Mouse (Mus musculus) midbrain, embryonic 14.5 days (tissue): ENCODE results near the gene Selenok. TPM values are rescaled to one million over a fixed set of nuclear protein-coding genes. Genes with fewer than 3 reads are reported as not detected.

Source experiments
- ATAC-seq: fragments of 200-750 bp; cut with Nextera tagmentation; 2 replicates; pipeline ENCODE4 v1.8.0; 2017; ENCODE audit warnings: moderate number of reproducible peaks, moderate library complexity; ENCODE audit not compliant: low FRiP score, low TSS enrichment
- DNase-seq: peaks from one replicate; pipeline ENCODE4 v3.0.0-alpha.2; 2015
- H3K27ac ChIP-seq: fragments of 300-500 bp; sonication (generic); replicated peaks from 2 replicates; pipeline ENCODE4 v1.5.1; 2014; ENCODE audit warnings: mild to moderate bottlenecking, low read depth, low read length, moderate library complexity
- H3K27me3 ChIP-seq: fragments of 300-500 bp; sonication (generic); 2 replicates; pipeline ENCODE4 v1.6.1; 2014; ENCODE audit warnings: low read length, control low read depth, mixed read lengths; ENCODE audit not compliant: control insufficient read depth, insufficient read depth
- H3K36me3 ChIP-seq: fragments of 300-500 bp; sonication (generic); 2 replicates; pipeline ENCODE4 v1.6.1; 2014; ENCODE audit warnings: low read length, control low read depth; ENCODE audit not compliant: control insufficient read depth, insufficient read depth
- H3K4me1 ChIP-seq: fragments of 300-500 bp; sonication (generic); 2 replicates; pipeline ENCODE4 v1.6.1; 2014; ENCODE audit warnings: mild to moderate bottlenecking, antibody characterized with exemption, low read length, control low read depth; ENCODE audit not compliant: control insufficient read depth, insufficient read depth
- H3K4me2 ChIP-seq: fragments of 300-500 bp; sonication (generic); 2 replicates; pipeline ENCODE4 v1.6.1; 2014; ENCODE audit warnings: mild to moderate bottlenecking, low read length, moderate library complexity
- H3K4me3 ChIP-seq: fragments of 300-500 bp; sonication (generic); replicated peaks from 2 replicates; pipeline ENCODE4 v1.5.1; 2014; ENCODE audit warnings: low read depth, low read length
- H3K9ac ChIP-seq: fragments of 300-500 bp; sonication (generic); replicated peaks from 2 replicates; pipeline ENCODE4 v1.6.1; 2014; ENCODE audit warnings: mild to moderate bottlenecking, low read length, moderate library complexity
- H3K9me3 ChIP-seq: fragments of 300-500 bp; sonication (generic); 2 replicates; pipeline ENCODE4 v1.6.1; 2016; ENCODE audit warnings: low read length, control low read depth, mixed read lengths; ENCODE audit not compliant: control insufficient read depth
- WGBS: fragments of 180-500 bp; shearing (Covaris S2); extraction: QIAGEN DNeasy Blood & Tissue Kit; methylation state at CpG from one replicate; pipeline ENCODE4 v1.1.7; 2014; 5-methylcytosine and 5-hydroxymethylcytosine counted together
- polyA plus RNA-seq: library from polyadenylated mRNA; unstranded; fragments of >200 nt; fragmentation: Nextera tagmentation; extraction: Ambion mirVana; gene quantifications from 2 replicates; pipeline ENCODE4 v1.2.1, GENCODE M21; 2014

Gene Selenok
- polyA plus RNA-seq, 1 experiment from 2014 or later, result 356 TPM

DNA sequence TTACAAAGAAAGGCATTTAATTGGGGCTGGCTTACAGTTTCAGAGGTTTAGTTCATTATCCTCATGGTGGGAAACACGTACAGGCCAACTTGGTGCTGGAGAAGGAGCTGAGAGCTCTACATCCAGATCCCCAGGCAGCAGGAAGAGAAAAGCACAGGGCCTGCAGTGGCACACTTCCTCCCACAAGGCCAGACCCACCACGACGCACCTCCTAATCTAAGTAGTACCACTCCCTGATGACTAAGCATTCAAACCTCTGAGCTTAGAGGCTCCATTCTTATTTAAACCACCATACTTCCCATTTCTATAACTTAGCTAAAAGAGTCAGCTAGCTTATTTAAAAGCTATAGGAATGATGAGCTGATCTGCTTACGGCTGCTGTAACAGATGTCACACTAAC lies 17.3 kb upstream of the Selenok start:
- H3K27ac ChIP-seq, result no peak overlapping the region
- no peaks in the 10 kb centered on the region for H3K27me3 ChIP-seq
- DNase-seq, result no peak
- no peaks in the 10 kb centered on the region for H3K4me1 ChIP-seq
- H3K4me2 ChIP-seq, result no peak overlapping the region
- no peaks in the 10 kb centered on the region for H3K36me3 ChIP-seq
- 86% methylated on average over 4 of the region's 4 CpGs for WGBS
- no peaks in the 10 kb centered on the region for H3K9me3 ChIP-seq
- ATAC-seq, result no peak
- H3K4me3 ChIP-seq, result no peak overlapping the region
- H3K9ac ChIP-seq, result no peak overlapping the region

DNA sequence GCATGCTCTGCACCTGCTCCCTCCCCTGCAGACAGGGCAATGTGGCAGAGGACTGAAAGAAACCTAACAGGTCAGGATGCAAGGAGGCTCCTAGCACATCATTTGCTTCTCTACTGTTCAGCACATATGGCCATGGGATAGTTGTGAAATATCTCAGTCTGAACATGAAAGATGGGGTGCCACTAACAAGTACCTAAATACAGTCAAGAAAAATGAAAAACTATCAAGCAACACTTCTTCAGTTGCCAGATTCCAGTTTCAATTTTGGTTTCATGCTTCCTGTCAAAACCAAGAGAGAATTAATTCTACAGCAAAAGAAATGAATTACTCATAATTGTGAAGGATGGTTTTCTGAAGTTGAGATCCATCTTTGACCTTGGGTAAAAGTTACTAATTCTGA lies 10.7 kb upstream of the Selenok start:
- no peak overlapping the region for H3K4me3 ChIP-seq
- DNase-seq (no peak), ATAC-seq (no peak)
- H3K9me3 ChIP-seq, result no peaks in the 10 kb centered on the region
- H3K4me2 ChIP-seq, result no peak overlapping the region
- no peaks in the 10 kb centered on the region for H3K27me3 ChIP-seq
- no peaks in the 10 kb centered on the region for H3K4me1 ChIP-seq
- no peaks in the 10 kb centered on the region for H3K36me3 ChIP-seq
- no peak overlapping the region for H3K9ac ChIP-seq
- H3K27ac ChIP-seq, result no peak overlapping the region

DNA sequence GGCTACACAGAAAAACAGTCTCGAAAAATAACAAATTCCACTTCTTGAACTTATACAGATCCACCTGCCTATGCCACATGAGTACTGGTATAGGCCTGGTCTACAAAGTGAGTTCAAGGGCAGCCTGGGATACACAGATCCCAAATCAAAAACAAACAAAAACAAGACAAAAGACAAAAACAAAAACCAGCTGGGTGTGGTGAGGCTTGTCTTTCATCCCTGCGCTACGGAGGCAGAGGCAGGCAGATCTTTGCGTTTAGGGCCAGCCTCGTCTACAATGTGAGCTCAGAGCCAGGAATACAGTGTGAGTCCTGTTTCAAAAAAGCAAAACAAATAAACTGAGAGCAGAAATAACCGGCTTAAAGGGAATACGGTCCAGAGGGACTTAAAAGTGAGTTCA lies 497 bp upstream of the Selenok start:
- peak overlapping the region; percentile 93 for H3K4me3 ChIP-seq
- peak overlapping the region; percentile 78 for H3K27ac ChIP-seq
- H3K36me3 ChIP-seq, result peaks cover 27% of the 10 kb centered on the region
- ATAC-seq (no peak), DNase-seq (no peak)
- H3K4me1 ChIP-seq, result peaks cover 14% of the 10 kb centered on the region
- 66% methylated on average over 7 of the region's 7 CpGs for WGBS
- H3K9ac ChIP-seq, result peak overlapping the region; percentile 46; the same call in 1 of the 2 replicates
- no peaks in the 10 kb centered on the region for H3K27me3 ChIP-seq
- peak overlapping the region; percentile 62 for H3K4me2 ChIP-seq
- H3K9me3 ChIP-seq, result no peaks in the 10 kb centered on the region

DNA sequence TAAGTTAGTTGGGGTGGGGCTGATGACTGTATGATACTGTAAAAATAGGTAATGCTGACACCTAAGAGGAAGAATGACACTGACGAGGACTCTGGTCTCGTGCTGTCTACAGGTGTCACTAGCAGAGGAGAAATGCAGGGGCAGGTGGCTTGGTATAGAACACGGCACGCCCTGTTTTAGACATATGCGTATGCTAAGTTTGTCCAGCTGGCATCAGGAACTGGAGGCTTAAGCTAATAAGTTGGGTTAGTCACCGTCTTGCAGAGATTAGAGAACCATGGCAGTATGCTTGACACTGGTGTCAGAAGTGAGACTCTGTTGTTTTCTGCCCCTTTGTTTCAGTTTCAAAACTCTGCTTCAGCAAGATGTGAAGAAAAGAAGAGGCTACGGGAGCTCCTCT lies 3.3 kb downstream of the Selenok start:
- H3K36me3 ChIP-seq, result peaks cover 62% of the 10 kb centered on the region
- no peak for ATAC-seq
- no peaks in the 10 kb centered on the region for H3K27me3 ChIP-seq
- no peak overlapping the region for H3K4me3 ChIP-seq
- no peaks in the 10 kb centered on the region for H3K9me3 ChIP-seq
- H3K4me1 ChIP-seq, result peaks cover 14% of the 10 kb centered on the region
- no peak overlapping the region for H3K4me2 ChIP-seq
- no peak for DNase-seq
- no peak overlapping the region for H3K27ac ChIP-seq
- WGBS, result 94% methylated on average over 7 of the region's 7 CpGs
- H3K9ac ChIP-seq, result no peak overlapping the region

DNA sequence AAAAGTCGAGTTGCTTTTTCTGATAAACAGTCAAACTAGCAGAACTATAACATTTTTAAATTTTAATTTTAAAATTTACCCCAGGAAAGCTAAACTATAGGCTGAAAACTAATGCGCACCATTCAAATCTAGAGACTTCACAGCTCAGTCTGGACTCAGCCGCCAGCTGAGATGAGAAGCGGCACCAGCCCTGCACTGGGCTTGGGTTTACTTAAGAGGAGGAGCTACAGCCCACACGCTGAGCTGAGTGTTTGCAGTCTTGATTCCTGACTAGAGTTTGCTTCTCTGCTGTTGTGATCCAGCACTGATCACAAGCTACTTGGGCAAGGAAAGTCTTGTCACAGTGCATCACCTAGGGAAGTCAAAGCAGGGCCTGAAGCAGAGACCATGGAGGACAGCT lies 3.9 kb downstream of the Selenok start:
- DNase-seq (no peak), ATAC-seq (no peak)
- H3K36me3 ChIP-seq, result peaks cover 65% of the 10 kb centered on the region
- 87% methylated on average over 5 of the region's 5 CpGs for whole genome bisulfite sequencing
- H3K4me3 ChIP-seq, result no peak overlapping the region
- no peak overlapping the region for H3K4me2 ChIP-seq
- no peaks in the 10 kb centered on the region for H3K27me3 ChIP-seq
- peaks cover 14% of the 10 kb centered on the region for H3K4me1 ChIP-seq
- H3K9me3 ChIP-seq, result no peaks in the 10 kb centered on the region
- H3K9ac ChIP-seq, result no peak overlapping the region
- no peak overlapping the region for H3K27ac ChIP-seq

DNA sequence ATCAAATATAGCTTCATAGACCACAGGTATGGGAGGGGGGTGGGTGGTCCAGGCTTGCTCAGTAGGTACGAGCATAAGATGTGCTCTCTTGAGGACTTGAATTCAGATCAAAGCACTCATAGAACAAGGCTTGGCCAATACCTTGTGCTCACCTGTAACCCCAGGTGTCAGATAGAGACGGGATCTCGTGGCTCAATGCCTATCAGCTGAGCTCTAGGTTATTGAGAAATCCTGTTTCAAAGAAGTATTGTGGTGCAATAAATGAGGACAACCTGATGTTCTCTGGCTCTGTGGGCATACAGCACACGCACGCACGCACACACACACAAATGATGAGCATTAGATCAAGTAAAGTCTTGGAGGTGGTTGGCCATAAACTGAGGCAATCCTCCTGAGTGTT lies 8.8 kb downstream of the Selenok start:
- Histone ChIP-seq H3K4me3 (no peak overlapping the region), H3K27me3 (no peaks in the 10 kb centered on the region), H3K4me2 (no peak overlapping the region), H3K27ac (no peak overlapping the region), H3K36me3 (peaks cover 64% of the 10 kb centered on the region), H3K9ac (no peak overlapping the region), H3K9me3 (no peaks in the 10 kb centered on the region), H3K4me1 (0 out of 2 replicates have a peak, but pooled peaks cover 3% of the 10 kb centered on the region)
- WGBS, result 96% methylated on average over 6 of the region's 6 CpGs
- DNase-seq, result no peak
- no peak for ATAC-seq

DNA sequence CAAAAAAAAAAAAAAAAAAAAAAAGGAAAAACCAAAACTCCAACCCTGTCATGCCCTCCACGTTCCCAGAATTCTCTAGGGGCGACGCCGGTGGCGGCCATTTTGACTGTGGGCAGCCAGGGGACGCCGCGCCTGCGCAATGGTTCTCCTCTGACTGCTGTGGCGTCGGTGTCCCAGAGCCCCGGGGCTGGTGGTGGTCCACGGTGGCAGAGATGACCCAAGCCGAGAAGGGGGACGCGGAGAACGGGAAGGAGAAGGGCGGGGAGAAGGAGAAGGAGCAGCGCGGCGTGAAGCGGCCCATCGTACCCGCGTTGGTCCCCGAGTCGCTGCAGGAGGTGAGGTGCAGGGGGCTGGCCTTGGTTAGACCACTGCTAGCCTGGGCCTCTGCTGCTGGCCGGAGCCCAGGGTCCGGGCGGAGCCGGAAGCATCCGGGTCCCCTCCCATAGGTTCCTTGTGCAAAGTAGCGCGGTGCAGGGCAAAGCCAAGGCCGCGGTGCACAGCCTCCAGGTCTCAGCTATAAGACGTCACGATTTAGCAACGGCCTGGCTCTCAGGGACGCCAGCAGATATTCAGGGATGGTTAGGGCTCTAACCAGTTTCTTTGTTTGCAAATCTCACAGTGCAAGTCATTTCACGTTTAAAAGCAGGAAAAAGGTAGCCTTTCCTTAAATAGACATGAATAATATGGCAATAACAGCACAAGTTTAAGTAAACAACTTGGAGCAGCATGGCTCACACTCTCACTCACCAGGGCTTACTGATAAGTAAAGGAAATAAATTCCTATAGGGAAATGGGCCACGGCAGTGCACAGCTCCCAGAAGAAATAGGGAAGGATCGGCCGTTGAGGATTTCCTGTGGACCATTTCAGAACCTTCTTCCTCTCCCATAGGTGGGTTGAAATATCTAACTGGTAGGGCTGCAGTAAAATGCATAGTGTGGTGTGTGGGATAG lies 10.4 kb downstream of the Selenok start, which contains the start of gene Actr8:
TSS of gene Actr8 (plus strand) at position 84 of the 951 bp plus-strand sequence.
- Histone ChIP-seq H3K4me3 (peak within 1 kb of the TSS; percentile 85), H3K27me3 (no peaks in the 10 kb centered on the region), H3K4me2 (peak within 1 kb of the TSS; percentile 77), H3K9me3 (no peaks in the 10 kb centered on the region), H3K4me1 (0 out of 2 replicates have a peak, but pooled peaks cover 3% of the 10 kb centered on the region), H3K36me3 (peaks cover 64% of the 10 kb centered on the region), H3K27ac (peak within 1 kb of the TSS; percentile 91), H3K9ac (peak within 1 kb of the TSS; percentile 84)
- WGBS, result 2% methylated on average over 44 of the region's 44 CpGs
- DNase-seq (peak; percentile 97), ATAC-seq (peak; percentile 96)

DNA sequence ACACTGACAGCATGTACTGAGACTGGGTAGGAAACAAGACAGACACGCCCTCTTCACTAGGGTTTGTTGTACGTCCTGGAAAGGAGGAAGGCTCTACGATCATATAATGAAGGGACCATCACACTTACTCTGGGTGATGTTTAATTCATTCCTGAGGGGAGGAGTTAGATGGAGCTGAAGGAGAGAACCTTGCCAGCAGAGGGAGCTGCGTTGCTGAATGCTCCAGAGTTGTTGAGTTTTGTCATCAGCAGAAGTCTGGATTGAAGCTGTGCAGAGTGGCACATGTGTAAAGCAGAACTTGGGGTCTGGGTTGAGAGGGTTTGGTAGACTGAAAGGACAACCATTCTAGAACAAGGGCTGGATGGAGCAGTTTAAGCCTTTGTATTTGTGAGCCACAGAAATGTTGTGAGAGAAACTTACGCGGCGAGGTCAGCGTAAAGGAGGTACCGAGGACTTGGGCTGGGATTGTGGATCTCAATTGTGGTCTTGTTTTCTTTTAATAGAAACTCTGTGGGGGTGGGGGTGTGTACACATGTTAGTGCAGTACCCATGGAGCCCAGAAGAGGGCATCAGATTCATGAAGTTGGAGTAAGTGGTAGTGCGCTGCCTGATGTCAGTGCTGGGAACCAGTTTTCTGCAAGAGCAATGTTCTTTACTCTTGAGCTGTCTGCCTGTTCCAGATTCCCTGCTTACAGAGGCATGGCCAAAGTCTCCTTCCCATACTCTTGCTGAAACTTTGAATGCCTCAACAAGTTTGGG lies 12.5 kb downstream of the Selenok start:
- 97% methylated on average over 10 of the region's 10 CpGs for WGBS
- DNase-seq (peak; percentile 19), ATAC-seq (no peak)
- no peak overlapping the region for H3K27ac ChIP-seq
- H3K4me1 ChIP-seq, result 0 out of 2 replicates have a peak, but pooled peaks cover 3% of the 10 kb centered on the region
- H3K36me3 ChIP-seq, result peaks cover 66% of the 10 kb centered on the region
- no peak overlapping the region for H3K9ac ChIP-seq
- H3K27me3 ChIP-seq, result no peaks in the 10 kb centered on the region
- H3K9me3 ChIP-seq, result no peaks in the 10 kb centered on the region
- H3K4me2 ChIP-seq, result no peak overlapping the region
- no peak overlapping the region for H3K4me3 ChIP-seq
